Comparison of ENCODE assay signal across 10 mouse cellular contexts in the genomic region with DNA sequence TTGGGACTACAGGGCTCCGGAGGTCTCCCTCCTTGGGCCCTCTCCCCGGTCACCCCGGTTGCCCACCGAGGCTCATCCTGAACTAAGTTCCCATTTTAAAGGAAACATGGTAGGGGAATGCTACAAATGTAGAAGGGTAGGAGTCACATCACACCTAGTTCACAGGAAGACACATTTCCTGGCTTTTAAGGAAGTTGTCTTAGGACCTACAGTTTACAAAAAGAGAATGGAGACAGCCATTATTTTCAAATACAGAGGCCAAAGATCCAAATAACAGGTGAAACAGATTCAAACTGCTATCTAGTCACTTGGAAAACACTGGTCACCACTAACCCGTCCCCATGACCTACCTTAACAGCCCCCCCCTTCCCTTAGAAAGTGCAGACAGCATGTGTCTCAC. TPM values are rescaled to one million over a fixed set of nuclear protein-coding genes. Genes with fewer than 3 reads are reported as not detected.
DNase-seq lines count a peak whose midpoint lies in the region; ATAC-seq and TF ChIP-seq lines count a peak whose summit lies in the region.
"Had no signal": no experiment of that assay in that cellular context is flagged by ENCODE, and none has a peak within 500 bp of the region (broad histone marks: within the 10 kb centered on the region; RNA-seq: fewer than 3 reads in every experiment).

No protein-coding gene starts in this region.

- H3K4me2 ChIP-seq in kidney, embryonic 15.5 days = no peak overlapping the region
- no peak overlapping the region for H3K4me2 ChIP-seq in kidney, embryonic 16.5 days (replicated peaks; ENCODE audit: low read depth, low read length)
- no peak overlapping the region for H3K4me2 ChIP-seq in embryonic facial prominence, embryonic 14.5 days (ENCODE audit: low read depth, low read length)

- WGBS in kidney, embryonic 15.5 days = 73% methylated on average over 5 of the region's 5 CpGs
- 87% methylated on average over 5 of the region's 5 CpGs for WGBS in kidney, embryonic 16.5 days
- WGBS in bone marrow, adult 2 months = 23% methylated on average over 5 of the region's 5 CpGs
- 85% methylated on average over 5 of the region's 5 CpGs for WGBS in embryonic facial prominence, embryonic 14.5 days
- 93% methylated on average over 5 of the region's 5 CpGs for WGBS in limb, embryonic 10.5 days

- no peaks in the 10 kb centered on the region for H3K36me3 ChIP-seq in kidney, embryonic 15.5 days
- no peaks in the 10 kb centered on the region for H3K36me3 ChIP-seq in kidney, embryonic 16.5 days (ENCODE audit: insufficient read depth, low read length)
- no peaks in the 10 kb centered on the region for H3K36me3 ChIP-seq in embryonic facial prominence, embryonic 14.5 days (ENCODE audit: control insufficient read depth, insufficient read depth, low read length)
- no peaks in the 10 kb centered on the region for H3K36me3 ChIP-seq in limb, embryonic 10.5 days

- H3K27me3 ChIP-seq in kidney, embryonic 15.5 days = no peaks in the 10 kb centered on the region
- H3K27me3 ChIP-seq in kidney, embryonic 16.5 days (ENCODE audit: insufficient read depth, low read length) = no peaks in the 10 kb centered on the region
- no peaks in the 10 kb centered on the region for H3K27me3 ChIP-seq in embryonic facial prominence, embryonic 14.5 days (replicated peaks; ENCODE audit: control insufficient read depth, insufficient read depth, low read length)
- no peaks in the 10 kb centered on the region for H3K27me3 ChIP-seq in limb, embryonic 10.5 days (ENCODE audit: low read depth, poor library complexity, severe bottlenecking)

- no peak for DNase-seq in embryonic facial prominence, embryonic 14.5 days (ENCODE audit: low spot score)
- no peak for DNase-seq in limb, embryonic 10.5 days (ENCODE audit: low spot score)
- DNase-seq in gastrocnemius, postnatal 4 days (ENCODE audit: low spot score in 2 of 2) = no peak
- DNase-seq in adrenal gland, adult 18-20 months (ENCODE audit: low spot score in 2 of 2) = no peak
- no peak for DNase-seq in thymus, adult 18-20 months
- DNase-seq: thymus, postnatal 4 days had no signal

- ATAC-seq in kidney, embryonic 15.5 days (replicated peaks; ENCODE audit: low FRiP score) = no peak
- ATAC-seq in kidney, embryonic 16.5 days (ENCODE audit: low FRiP score, low TSS enrichment) = no peak
- no peak for ATAC-seq in embryonic facial prominence, embryonic 14.5 days (ENCODE audit: low read depth)

- H3K9me3 ChIP-seq in kidney, embryonic 15.5 days (replicated peaks) = no peaks in the 10 kb centered on the region
- H3K9me3 ChIP-seq in kidney, embryonic 16.5 days (ENCODE audit: low read length) = no peaks in the 10 kb centered on the region
- H3K9me3 ChIP-seq in embryonic facial prominence, embryonic 14.5 days (ENCODE audit: control insufficient read depth, low read length) = no peaks in the 10 kb centered on the region
- no peaks in the 10 kb centered on the region for H3K9me3 ChIP-seq in limb, embryonic 10.5 days (replicated peaks)

- H3K9ac ChIP-seq in kidney, embryonic 15.5 days = no peak overlapping the region
- no peak overlapping the region for H3K9ac ChIP-seq in kidney, embryonic 16.5 days (replicated peaks; ENCODE audit: low read length)
- no peak overlapping the region for H3K9ac ChIP-seq in embryonic facial prominence, embryonic 14.5 days (ENCODE audit: low read depth, low read length)

- no peak for TF ChIP-seq POLR2A in bone marrow, adult 2 months (IDR thresholded peaks at IDR 0.05; ENCODE audit: borderline replicate concordance, control insufficient read depth, low read depth, low read length)

- no peak for TF ChIP-seq CTCF in bone marrow, adult 2 months (IDR thresholded peaks at IDR 0.05; ENCODE audit: control insufficient read depth, insufficient read depth, low read length)

- peaks cover 35% of the 10 kb centered on the region for H3K4me1 ChIP-seq in kidney, embryonic 15.5 days
- H3K4me1 ChIP-seq in kidney, embryonic 16.5 days (ENCODE audit: insufficient read depth, low read length) = peaks cover 28% of the 10 kb centered on the region
- peaks cover 12% of the 10 kb centered on the region; the same call in 1 of the 2 replicates for H3K4me1 ChIP-seq in bone marrow, adult 2 months (ENCODE audit: control insufficient read depth, insufficient read depth, low read length)
- H3K4me1 ChIP-seq in embryonic facial prominence, embryonic 14.5 days (ENCODE audit: control insufficient read depth, insufficient read depth, low read length) = peaks cover 25% of the 10 kb centered on the region
- peaks cover 42% of the 10 kb centered on the region for H3K4me1 ChIP-seq in limb, embryonic 10.5 days

- H3K27ac ChIP-seq in kidney, embryonic 15.5 days = 0 out of 2 replicates have a peak overlapping the region, but pooled peaks have one; percentile 89
- H3K27ac ChIP-seq in kidney, embryonic 16.5 days (ENCODE audit: low read length) = no peak overlapping the region; the same call in 1 of the 2 replicates
- H3K27ac ChIP-seq in bone marrow, adult 2 months (ENCODE audit: control insufficient read depth, insufficient read depth, low read depth, low read length, poor library complexity) = 0 out of 2 replicates have a peak overlapping the region, but pooled peaks have one; percentile 17
- H3K27ac ChIP-seq in embryonic facial prominence, embryonic 14.5 days (replicated peaks; ENCODE audit: low read depth, low read length) = peak overlapping the region; percentile 83; the same call in 1 of the 2 replicates
- peak overlapping the region; percentile 95 for H3K27ac ChIP-seq in limb, embryonic 10.5 days
- H3K27ac ChIP-seq: macrophage had no signal

- no peak overlapping the region for H3K4me3 ChIP-seq in kidney, embryonic 15.5 days (replicated peaks)
- H3K4me3 ChIP-seq in kidney, embryonic 16.5 days (ENCODE audit: low read length) = no peak overlapping the region
- no peak overlapping the region for H3K4me3 ChIP-seq in bone marrow, adult 2 months (replicated peaks; ENCODE audit: control insufficient read depth, low read depth, low read length)
- H3K4me3 ChIP-seq in embryonic facial prominence, embryonic 14.5 days (ENCODE audit: low read depth, low read length) = no peak overlapping the region
- H3K4me3 ChIP-seq in limb, embryonic 10.5 days = no peak overlapping the region

RNA-seq across cellular contexts. Expression of a gene that starts 1.9 kb away (rescaled TPM):
- polyA plus RNA-seq in kidney, embryonic 15.5 days (2015; fragmentation: Nextera tagmentation; extraction: Ambion mirVana) = 12.6 and 14.3 TPM in 2 replicates
- 13.3 and 13.8 TPM in 2 replicates for polyA plus RNA-seq in kidney, embryonic 16.5 days (2015; fragmentation: Nextera tagmentation; extraction: Ambion mirVana)
- polyA plus RNA-seq in bone marrow, adult 2 months (2011; ENCODE audit: insufficient read depth, insufficient read length, low replicate concordance, missing spikeins) = 25.9 and 33.7 TPM in 2 replicates
- polyA plus RNA-seq in embryonic facial prominence, embryonic 14.5 days (2014; fragmentation: Nextera tagmentation; extraction: Ambion mirVana) = 17.9 and 18.7 TPM in 2 replicates
- 11.7 and 11.8 TPM in 2 replicates for polyA plus RNA-seq in limb, embryonic 10.5 days (2016; fragmentation: Nextera tagmentation; extraction: Ambion mirVana)
- 10 to 100 TPM; 81.4 to 82.4 TPM for total RNA-seq in gastrocnemius, postnatal 4 days (2021)
- 10 to 100 TPM; 34.3 to 38.0 TPM for total RNA-seq in adrenal gland, adult 18-20 months (2021)

RNA-seq across cellular contexts. Expression of a gene that starts 11.9 kb away (rescaled TPM):
- 62.4 and 70.4 TPM in 2 replicates for polyA plus RNA-seq in kidney, embryonic 15.5 days (2015; fragmentation: Nextera tagmentation; extraction: Ambion mirVana)
- 70.1 and 71.5 TPM in 2 replicates for polyA plus RNA-seq in kidney, embryonic 16.5 days (2015; fragmentation: Nextera tagmentation; extraction: Ambion mirVana)
- polyA plus RNA-seq in bone marrow, adult 2 months (2011; ENCODE audit: insufficient read depth, insufficient read length, low replicate concordance, missing spikeins) = 54.8 and 94.0 TPM in 2 replicates
- polyA plus RNA-seq in embryonic facial prominence, embryonic 14.5 days (2014; fragmentation: Nextera tagmentation; extraction: Ambion mirVana) = 50.0 and 54.3 TPM in 2 replicates
- polyA plus RNA-seq in limb, embryonic 10.5 days (2016; fragmentation: Nextera tagmentation; extraction: Ambion mirVana) = 53.5 and 65.9 TPM in 2 replicates
- total RNA-seq in gastrocnemius, postnatal 4 days (2021) = 10 to 100 TPM; 44.2 to 52.2 TPM
- total RNA-seq in adrenal gland, adult 18-20 months (2021) = 10 to 100 TPM; 39.1 to 50.4 TPM

RNA-seq across cellular contexts. Expression of a gene that starts 36.2 kb away (rescaled TPM):
- polyA plus RNA-seq in kidney, embryonic 15.5 days (2015; fragmentation: Nextera tagmentation; extraction: Ambion mirVana) = 24.7 and 25.3 TPM in 2 replicates
- 29.4 and 30.6 TPM in 2 replicates for polyA plus RNA-seq in kidney, embryonic 16.5 days (2015; fragmentation: Nextera tagmentation; extraction: Ambion mirVana)
- polyA plus RNA-seq in bone marrow, adult 2 months (2011; ENCODE audit: insufficient read depth, insufficient read length, low replicate concordance, missing spikeins) = 3.3 and 6.3 TPM in 2 replicates
- 20.8 and 22.8 TPM in 2 replicates for polyA plus RNA-seq in embryonic facial prominence, embryonic 14.5 days (2014; fragmentation: Nextera tagmentation; extraction: Ambion mirVana)
- 25.6 and 27.9 TPM in 2 replicates for polyA plus RNA-seq in limb, embryonic 10.5 days (2016; fragmentation: Nextera tagmentation; extraction: Ambion mirVana)
- 10 to 100 TPM; 18.4 to 19.4 TPM for total RNA-seq in gastrocnemius, postnatal 4 days (2021)
- 10 to 100 TPM; 14.9 to 15.5 TPM for total RNA-seq in adrenal gland, adult 18-20 months (2021)
